Mouse (Mus musculus) intestine, embryonic 14.5 days (tissue): ENCODE measurements at regions not wholly inside any gene's neighbourhood (a gene's known extent, or its start where the extent isn't known, plus 50 kb on each side); places are given as distances from the start of the nearest gene placed in this dataset.

ENCODE experiments used
- ATAC-seq: fragments of 200-750 bp; cut with Nextera tagmentation; replicated peaks from 2 replicates; pipeline ENCODE4 v1.8.0; 2017; ENCODE audit warnings: low read depth, moderate number of reproducible peaks, moderate TSS enrichment, moderate library complexity; ENCODE audit not compliant: low FRiP score, low TSS enrichment
- DNase-seq: peaks from one replicate; pipeline ENCODE4 v3.0.0-alpha.2; 2018; ENCODE audit warnings: low spot score
- H3K27ac ChIP-seq: fragments of 300-500 bp; sonication (generic); 2 replicates; pipeline ENCODE4 v1.5.1; 2014; ENCODE audit warnings: low read depth, mild to moderate bottlenecking, control low read depth
- H3K27me3 ChIP-seq: fragments of 300-500 bp; sonication (generic); replicated peaks from 2 replicates; pipeline ENCODE4 v1.6.1; 2014; ENCODE audit warnings: low read length, control low read depth; ENCODE audit not compliant: control insufficient read depth, insufficient read depth
- H3K36me3 ChIP-seq: fragments of 300-500 bp; sonication (generic); 2 replicates; pipeline ENCODE4 v1.6.1; 2014; ENCODE audit warnings: low read length, control low read depth; ENCODE audit not compliant: control insufficient read depth, insufficient read depth
- H3K4me1 ChIP-seq: fragments of 300-500 bp; sonication (generic); replicated peaks from 2 replicates; pipeline ENCODE4 v1.6.1; 2014; ENCODE audit warnings: low read length, control low read depth, mixed read lengths; ENCODE audit not compliant: control insufficient read depth, insufficient read depth
- H3K4me2 ChIP-seq: fragments of 300-500 bp; sonication (generic); 2 replicates; pipeline ENCODE4 v1.6.1; 2014; ENCODE audit warnings: low read length
- H3K4me3 ChIP-seq: fragments of 300-500 bp; sonication (generic); 2 replicates; pipeline ENCODE4 v1.5.1; 2014; ENCODE audit warnings: low read depth, low read length, control low read depth, mixed read lengths
- H3K9ac ChIP-seq: fragments of 300-500 bp; sonication (generic); 2 replicates; pipeline ENCODE4 v1.6.1; 2014; ENCODE audit warnings: mild to moderate bottlenecking, low read length
- H3K9me3 ChIP-seq: fragments of 300-500 bp; sonication (generic); 2 replicates; pipeline ENCODE4 v1.6.1; 2016; ENCODE audit warnings: low read length, control low read depth; ENCODE audit not compliant: control insufficient read depth
- WGBS: fragments of 180-500 bp; shearing (Covaris S2); extraction: QIAGEN DNeasy Blood & Tissue Kit; methylation state at CpG from one replicate; pipeline ENCODE4 v1.1.7; 2014; 5-methylcytosine and 5-hydroxymethylcytosine counted together

DNA sequence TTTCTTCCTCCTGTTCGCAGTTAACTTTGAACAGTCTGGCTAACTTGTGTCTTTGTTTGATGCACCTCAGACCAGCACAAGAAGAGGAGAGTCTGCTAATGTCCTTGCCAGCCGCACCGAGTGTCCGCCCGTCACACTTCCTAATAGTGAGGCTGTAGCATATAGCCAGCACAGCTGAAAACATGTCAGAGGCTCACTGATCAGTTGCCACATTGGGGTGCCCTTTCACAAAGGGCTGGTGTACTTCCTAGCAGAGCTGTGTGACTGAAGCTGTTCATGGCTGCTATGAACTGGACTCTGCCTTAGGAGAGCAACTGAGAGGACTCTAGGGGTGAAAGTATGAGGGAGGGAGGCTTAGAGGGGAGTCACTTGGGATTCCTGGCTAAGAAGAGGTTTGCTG, 293.7 kb upstream of the Kcnh8 start:
- 80% methylated on average over 5 of the region's 5 CpGs for WGBS
- H3K9me3 ChIP-seq = no peaks in the 10 kb centered on the region
- no peak overlapping the region for H3K27ac ChIP-seq
- no peaks in the 10 kb centered on the region for H3K4me1 ChIP-seq
- no peaks in the 10 kb centered on the region for H3K36me3 ChIP-seq
- no peak overlapping the region for H3K9ac ChIP-seq
- H3K4me3 ChIP-seq = no peak overlapping the region
- no peak for DNase-seq
- no peak for ATAC-seq
- no peak overlapping the region for H3K4me2 ChIP-seq
- no peaks in the 10 kb centered on the region for H3K27me3 ChIP-seq

GRCm38 (mm10) chr17:52304133-52304532, 298.4 kb upstream of the Kcnh8 start:
- WGBS = 70% methylated on average over 4 of the region's 4 CpGs
- Histone ChIP-seq H3K4me3 (no peak overlapping the region), H3K27ac (no peak overlapping the region), H3K4me2 (no peak overlapping the region), H3K4me1 (no peaks in the 10 kb centered on the region), H3K9ac (no peak overlapping the region), H3K36me3 (no peaks in the 10 kb centered on the region), H3K9me3 (no peaks in the 10 kb centered on the region), H3K27me3 (no peaks in the 10 kb centered on the region)
- DNase-seq = no peak
- no peak for ATAC-seq

- H3K4me1 ChIP-seq = no peaks in the 10 kb centered on the region
- ATAC-seq (no peak), DNase-seq (no peak)
- no peaks in the 10 kb centered on the region for H3K36me3 ChIP-seq
- H3K27me3 ChIP-seq = no peaks in the 10 kb centered on the region
- no peak overlapping the region for H3K9ac ChIP-seq
- H3K4me2 ChIP-seq = no peak overlapping the region
- 90% methylated on average over 4 of the region's 4 CpGs for WGBS
- H3K27ac ChIP-seq = no peak overlapping the region
- no peak overlapping the region for H3K4me3 ChIP-seq
- no peaks in the 10 kb centered on the region for H3K9me3 ChIP-seq
Measured at GRCm38 (mm10) chr17:52303320-52303719, 299.2 kb upstream of the Kcnh8 start.

DNA sequence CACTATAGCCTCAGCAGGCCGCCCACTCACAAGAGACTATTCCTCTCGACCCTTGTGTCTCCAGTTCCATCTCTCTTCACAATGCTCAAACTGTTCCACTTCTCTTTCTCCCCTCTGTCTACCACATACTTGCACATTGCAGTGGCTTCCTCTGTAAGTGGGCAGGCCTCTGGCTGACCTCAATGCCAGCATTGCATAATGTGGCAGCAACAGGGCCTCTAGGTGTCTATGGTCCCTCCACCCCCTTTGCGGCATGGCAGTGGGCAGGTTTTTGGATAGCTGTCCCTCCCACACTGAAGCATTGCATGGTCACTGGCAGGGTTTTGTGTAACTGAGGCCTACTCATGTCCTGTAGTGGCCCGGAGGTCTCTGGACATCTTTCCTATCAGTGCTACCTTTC, 302.7 kb upstream of the Kcnh8 start:
- Histone ChIP-seq H3K27ac (no peak overlapping the region), H3K27me3 (no peaks in the 10 kb centered on the region), H3K9ac (no peak overlapping the region), H3K4me1 (no peaks in the 10 kb centered on the region), H3K36me3 (no peaks in the 10 kb centered on the region), H3K4me2 (no peak overlapping the region), H3K9me3 (no peaks in the 10 kb centered on the region), H3K4me3 (no peak overlapping the region)
- 85% methylated on average over 4 of the region's 4 CpGs for WGBS
- DNase-seq (no peak), ATAC-seq (no peak)

DNA sequence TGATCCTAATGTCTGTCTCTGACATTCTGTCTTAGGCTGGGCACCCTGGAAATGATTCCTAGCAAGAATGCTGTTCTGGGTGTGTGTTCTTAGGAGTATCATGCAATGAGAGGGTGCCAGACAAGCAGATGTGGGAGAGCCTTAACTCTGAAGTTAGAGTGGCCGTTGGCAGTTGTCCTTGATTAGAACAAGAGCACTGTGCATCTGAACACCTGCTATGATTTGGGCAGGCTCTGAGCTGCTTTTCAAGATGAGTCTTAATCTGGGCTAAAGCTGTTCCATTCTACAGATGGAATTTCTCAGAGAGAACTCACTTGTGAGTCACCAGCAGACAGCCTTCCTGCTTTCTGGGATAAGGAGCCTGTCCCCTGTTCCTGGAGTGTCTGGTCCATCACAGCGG, 317.1 kb upstream of the Kcnh8 start:
- no peaks in the 10 kb centered on the region for H3K36me3 ChIP-seq
- no peak for DNase-seq
- no peak overlapping the region for H3K27ac ChIP-seq
- H3K4me1 ChIP-seq = no peaks in the 10 kb centered on the region
- H3K4me3 ChIP-seq = no peak overlapping the region
- no peak overlapping the region for H3K4me2 ChIP-seq
- H3K27me3 ChIP-seq = no peaks in the 10 kb centered on the region
- no peak for ATAC-seq
- no peaks in the 10 kb centered on the region for H3K9me3 ChIP-seq
- 86% methylated on average over 2 of the region's 2 CpGs for WGBS
- no peak overlapping the region for H3K9ac ChIP-seq

- ATAC-seq = no peak
- no peaks in the 10 kb centered on the region for H3K36me3 ChIP-seq
- no peak overlapping the region for H3K27ac ChIP-seq
- no peak overlapping the region for H3K4me3 ChIP-seq
- no peak overlapping the region for H3K9ac ChIP-seq
- no peaks in the 10 kb centered on the region for H3K27me3 ChIP-seq
- 47% methylated on average over 3 of the region's 3 CpGs for WGBS
- DNase-seq = no peak
- no peak overlapping the region for H3K4me2 ChIP-seq
- no peaks in the 10 kb centered on the region for H3K9me3 ChIP-seq
- H3K4me1 ChIP-seq = no peaks in the 10 kb centered on the region
Measured at GRCm38 (mm10) chr17:52282264-52282663, 320.2 kb upstream of the Kcnh8 start.

GRCm38 (mm10) chr17:52278523-52278922, 324.0 kb upstream of the Kcnh8 start:
- Histone ChIP-seq H3K9me3 (no peaks in the 10 kb centered on the region), H3K27me3 (no peaks in the 10 kb centered on the region), H3K4me3 (no peak overlapping the region), H3K9ac (no peak overlapping the region), H3K36me3 (no peaks in the 10 kb centered on the region), H3K4me2 (no peak overlapping the region), H3K27ac (no peak overlapping the region), H3K4me1 (no peaks in the 10 kb centered on the region)
- ATAC-seq (no peak), DNase-seq (no peak)
- WGBS = 51% methylated on average over 4 of the region's 4 CpGs

DNA sequence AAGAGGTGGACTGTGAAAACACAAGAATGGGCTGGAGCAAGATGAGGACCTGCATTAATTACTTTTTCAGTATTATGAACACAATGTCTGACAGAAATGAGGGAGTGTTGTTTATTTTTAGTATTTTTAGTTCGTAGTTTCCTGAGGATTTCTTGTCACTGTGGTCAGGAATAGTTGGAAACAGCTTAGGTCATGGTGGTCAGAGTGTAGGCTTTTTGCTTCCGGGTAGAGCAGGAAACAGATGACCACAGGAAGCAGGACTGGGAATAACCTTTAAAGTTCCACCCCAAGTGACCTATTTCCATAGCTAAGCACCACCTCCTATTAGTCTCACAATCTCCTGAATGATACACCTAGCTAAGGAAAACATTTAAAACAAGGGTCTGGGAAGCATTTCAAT, 333.7 kb upstream of the Kcnh8 start:
- no peak for DNase-seq
- no peaks in the 10 kb centered on the region for H3K9me3 ChIP-seq

GRCm38 (mm10) chr17:52251284-52251683, 351.2 kb upstream of the Kcnh8 start:
- Histone ChIP-seq H3K27ac (no peak overlapping the region), H3K9ac (no peak overlapping the region), H3K9me3 (no peaks in the 10 kb centered on the region), H3K4me2 (no peak overlapping the region), H3K36me3 (no peaks in the 10 kb centered on the region), H3K4me3 (no peak overlapping the region), H3K4me1 (no peaks in the 10 kb centered on the region), H3K27me3 (no peaks in the 10 kb centered on the region)
- DNase-seq (no peak), ATAC-seq (no peak)

More for the DNA sequence above, 333.7 kb upstream of the Kcnh8 start:
- Histone ChIP-seq H3K36me3 (no peaks in the 10 kb centered on the region), H3K27ac (no peak overlapping the region), H3K4me1 (no peaks in the 10 kb centered on the region), H3K4me3 (no peak overlapping the region), H3K9ac (no peak overlapping the region), H3K27me3 (no peaks in the 10 kb centered on the region), H3K4me2 (no peak overlapping the region)
- ATAC-seq = no peak
- WGBS = 66% methylated on average over 2 of the region's 2 CpGs
